Mouse (Mus musculus) kidney, embryonic 16.5 days (tissue): ENCODE measurements around the gene Btla. TPM values are rescaled to one million over a fixed set of nuclear protein-coding genes. Genes with fewer than 3 reads are reported as not detected.
A peak's percentile ranks its signal among the peaks of the same experiment; 100 is the strongest.

Experiments used
- ATAC-seq: fragments of 200-750 bp; cut with Nextera tagmentation; 2 replicates; pipeline ENCODE4 v1.8.0; 2017; ENCODE audit warnings: moderate TSS enrichment; ENCODE audit not compliant: low FRiP score, low TSS enrichment
- H3K27ac ChIP-seq: fragments of 300-500 bp; sonication (generic); 2 replicates; pipeline ENCODE4 v1.5.1; 2014; ENCODE audit warnings: low read length
- H3K27me3 ChIP-seq: fragments of 300-500 bp; sonication (generic); 2 replicates; pipeline ENCODE4 v1.6.1; 2014; ENCODE audit warnings: low read length, control low read depth, mixed read lengths; ENCODE audit not compliant: insufficient read depth
- H3K36me3 ChIP-seq: fragments of 300-500 bp; sonication (generic); 2 replicates; pipeline ENCODE4 v1.6.1; 2014; ENCODE audit warnings: low read length, control low read depth, mixed read lengths; ENCODE audit not compliant: insufficient read depth
- H3K4me1 ChIP-seq: fragments of 300-500 bp; sonication (generic); 2 replicates; pipeline ENCODE4 v1.6.1; 2014; ENCODE audit warnings: low read length, control low read depth, mixed read lengths; ENCODE audit not compliant: insufficient read depth
- H3K4me2 ChIP-seq: fragments of 300-500 bp; sonication (generic); replicated peaks from 2 replicates; pipeline ENCODE4 v1.6.1; 2014; ENCODE audit warnings: low read depth, low read length
- H3K4me3 ChIP-seq: fragments of 300-500 bp; sonication (generic); 2 replicates; pipeline ENCODE4 v1.5.1; 2014; ENCODE audit warnings: mild to moderate bottlenecking, low read length
- H3K9ac ChIP-seq: fragments of 300-500 bp; sonication (generic); replicated peaks from 2 replicates; pipeline ENCODE4 v1.6.1; 2014; ENCODE audit warnings: low read length
- H3K9me3 ChIP-seq: fragments of 300-500 bp; sonication (generic); 2 replicates; pipeline ENCODE4 v1.6.1; 2016; ENCODE audit warnings: low read length, control low read depth
- WGBS: fragments of 180-500 bp; shearing (Covaris S2); extraction: QIAGEN DNeasy Blood & Tissue Kit; methylation state at CpG from one replicate; pipeline ENCODE4 v1.1.7; 2014; 5-methylcytosine and 5-hydroxymethylcytosine counted together
- polyA plus RNA-seq: library from polyadenylated mRNA; unstranded; fragments of >200 nt; fragmentation: Nextera tagmentation; extraction: Ambion mirVana; gene quantifications from 2 replicates; pipeline ENCODE4 v1.2.1, GENCODE M21; 2015

The Btla gene
- polyA plus RNA-seq, 1 experiment from 2014 or later: 0.22 TPM

GRCm38 (mm10) chr16:45256895-45257294, 32.8 kb downstream of the Btla start:
- no peaks in the 10 kb centered on the region for H3K27me3 ChIP-seq
- no peak overlapping the region for H3K4me2 ChIP-seq
- H3K4me3 ChIP-seq: no peak overlapping the region
- no peak overlapping the region for H3K9ac ChIP-seq
- H3K9me3 ChIP-seq: no peaks in the 10 kb centered on the region
- peak overlapping the region; percentile 18 for H3K27ac ChIP-seq
- H3K36me3 ChIP-seq: no peaks in the 10 kb centered on the region
- ATAC-seq: no peak
- H3K4me1 ChIP-seq: no peaks in the 10 kb centered on the region
- 80% methylated on average over 2 of the region's 2 CpGs for WGBS

GRCm38 (mm10) chr16:45257567-45257966, 33.5 kb downstream of the Btla start:
- Histone ChIP-seq H3K9me3 (no peaks in the 10 kb centered on the region), H3K36me3 (no peaks in the 10 kb centered on the region), H3K4me1 (no peaks in the 10 kb centered on the region), H3K27me3 (no peaks in the 10 kb centered on the region), H3K27ac (no peak overlapping the region), H3K9ac (no peak overlapping the region), H3K4me2 (no peak overlapping the region), H3K4me3 (no peak overlapping the region)
- 83% methylated on average over 1 of the region's 1 CpGs for WGBS
- no peak for ATAC-seq

DNA sequence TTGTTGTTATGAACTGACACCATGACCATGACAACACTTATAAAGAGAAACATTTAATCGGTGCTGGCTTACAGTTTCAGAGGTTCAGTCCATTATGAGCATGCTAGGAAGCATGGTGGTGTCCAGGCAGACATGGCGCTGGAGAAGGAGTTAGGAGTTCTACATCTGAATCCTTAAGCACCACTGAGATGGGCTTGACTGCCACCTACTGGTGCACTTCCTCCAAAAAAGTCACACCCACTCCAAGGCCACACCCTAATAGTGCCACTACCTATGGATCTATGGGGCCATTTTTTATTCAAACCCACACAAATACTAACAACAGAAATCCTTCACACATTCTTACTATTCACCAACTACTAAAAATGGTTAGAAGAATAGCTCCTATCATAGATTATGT, 35.5 kb downstream of the Btla start:
- ATAC-seq: no peak
- H3K27ac ChIP-seq: no peak overlapping the region
- no peak overlapping the region for H3K4me3 ChIP-seq
- H3K9ac ChIP-seq: no peak overlapping the region
- WGBS: 85% methylated on average over 2 of the region's 2 CpGs
- no peaks in the 10 kb centered on the region for H3K4me1 ChIP-seq
- H3K9me3 ChIP-seq: no peaks in the 10 kb centered on the region
- H3K27me3 ChIP-seq: no peaks in the 10 kb centered on the region
- H3K36me3 ChIP-seq: no peaks in the 10 kb centered on the region
- no peak overlapping the region for H3K4me2 ChIP-seq

DNA sequence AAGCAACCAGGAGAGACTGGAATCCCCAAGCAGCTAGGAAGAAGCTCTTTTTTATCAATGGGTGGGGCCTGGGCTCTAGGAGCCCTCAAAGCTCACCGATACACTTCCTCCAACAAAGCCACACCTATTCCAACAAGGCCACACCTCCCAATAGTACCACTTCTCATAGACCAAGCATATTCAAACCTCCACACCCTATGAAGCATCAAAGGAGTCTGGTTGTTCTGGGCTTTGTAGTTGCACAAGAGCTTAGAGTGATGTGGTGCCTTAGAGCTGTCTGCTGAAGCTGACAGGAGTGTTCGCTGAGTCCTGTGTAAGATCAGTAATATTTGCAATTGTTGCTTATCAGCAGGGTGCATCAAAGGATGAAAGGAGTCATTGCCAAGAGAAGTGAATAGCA, 37.2 kb downstream of the Btla start:
- no peak overlapping the region for H3K4me2 ChIP-seq
- H3K9ac ChIP-seq: no peak overlapping the region
- no peaks in the 10 kb centered on the region for H3K27me3 ChIP-seq
- ATAC-seq: no peak
- no peaks in the 10 kb centered on the region for H3K4me1 ChIP-seq
- 85% methylated on average over 2 of the region's 2 CpGs for WGBS
- H3K9me3 ChIP-seq: no peaks in the 10 kb centered on the region
- no peak overlapping the region for H3K4me3 ChIP-seq
- H3K36me3 ChIP-seq: no peaks in the 10 kb centered on the region
- H3K27ac ChIP-seq: no peak overlapping the region

DNA sequence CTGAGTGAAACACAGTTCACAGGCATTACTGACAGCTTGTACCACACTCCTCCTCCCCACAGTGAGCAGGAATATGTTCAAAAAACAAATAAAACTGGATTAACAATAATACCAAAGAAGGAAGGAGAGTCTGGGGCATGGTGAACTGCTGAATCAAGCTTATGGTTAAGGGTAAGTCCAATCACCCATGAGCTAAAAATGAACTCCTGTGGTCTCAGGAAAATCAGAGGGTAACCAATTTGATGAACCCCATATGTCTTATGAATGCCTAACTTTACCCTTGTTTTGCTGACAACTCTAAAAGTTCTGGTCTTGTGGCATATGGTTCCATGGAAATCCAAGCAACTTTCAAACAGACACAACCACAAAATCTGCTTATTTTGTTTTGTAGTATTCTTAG, 37.9 kb downstream of the Btla start:
- no peaks in the 10 kb centered on the region for H3K27me3 ChIP-seq
- H3K9ac ChIP-seq: no peak overlapping the region
- no peaks in the 10 kb centered on the region for H3K4me1 ChIP-seq
- no peaks in the 10 kb centered on the region for H3K9me3 ChIP-seq
- no peak overlapping the region for H3K4me3 ChIP-seq
- H3K4me2 ChIP-seq: no peak overlapping the region
- no peaks in the 10 kb centered on the region for H3K36me3 ChIP-seq
- no peak for ATAC-seq
- no peak overlapping the region for H3K27ac ChIP-seq

DNA sequence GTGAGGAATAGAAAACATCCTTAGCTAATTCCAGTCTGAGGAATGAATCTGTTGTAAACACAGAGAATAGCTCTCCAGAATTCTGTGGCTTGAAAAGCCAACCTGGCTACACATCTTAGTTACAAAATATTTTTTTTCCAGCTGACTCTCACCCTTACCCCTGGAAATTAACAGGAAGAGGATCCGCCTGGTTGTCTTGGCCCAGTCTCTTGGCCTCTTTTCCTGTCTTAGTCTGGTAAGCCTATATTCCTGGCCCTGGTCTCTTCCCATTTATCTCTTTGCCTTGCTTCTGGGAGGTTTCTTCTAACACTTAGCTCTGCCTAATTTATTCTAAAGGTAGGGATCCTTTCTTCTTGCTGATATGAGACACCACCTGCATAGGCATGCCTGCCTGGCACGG, 45.8 kb downstream of the Btla start:
- 65% methylated on average over 2 of the region's 2 CpGs for WGBS
- Histone ChIP-seq H3K27me3 (no peaks in the 10 kb centered on the region), H3K4me2 (no peak overlapping the region), H3K4me1 (no peaks in the 10 kb centered on the region), H3K27ac (no peak overlapping the region), H3K4me3 (no peak overlapping the region), H3K9me3 (no peaks in the 10 kb centered on the region), H3K36me3 (no peaks in the 10 kb centered on the region), H3K9ac (no peak overlapping the region)
- no peak for ATAC-seq

DNA sequence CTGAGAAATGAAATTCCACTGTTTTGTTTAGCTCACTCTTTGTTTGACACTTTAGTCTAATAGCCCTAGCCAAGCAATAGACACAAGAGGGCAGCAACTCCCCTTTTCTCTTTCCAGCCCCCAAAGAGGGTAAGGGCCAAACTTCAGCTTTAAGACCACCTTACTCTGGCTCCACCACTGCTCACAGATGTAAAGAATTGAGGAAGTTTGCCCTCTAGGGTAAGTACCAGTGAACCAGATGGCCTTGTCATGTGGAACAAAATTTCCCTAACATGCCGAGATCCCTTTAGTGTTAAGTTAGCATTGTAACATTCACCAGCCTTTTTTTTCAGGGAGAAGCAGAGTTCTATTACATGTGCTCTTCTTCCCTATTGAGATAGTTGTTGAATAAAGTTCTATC, 59.0 kb downstream of the Btla start:
- no peaks in the 10 kb centered on the region for H3K4me1 ChIP-seq
- no peaks in the 10 kb centered on the region for H3K9me3 ChIP-seq
- H3K9ac ChIP-seq: no peak overlapping the region
- H3K4me2 ChIP-seq: no peak overlapping the region
- ATAC-seq: no peak
- 63% methylated on average over 1 of the region's 1 CpGs for WGBS
- H3K27ac ChIP-seq: no peak overlapping the region
- H3K36me3 ChIP-seq: no peaks in the 10 kb centered on the region
- no peaks in the 10 kb centered on the region for H3K27me3 ChIP-seq
- no peak overlapping the region for H3K4me3 ChIP-seq

- H3K4me2 ChIP-seq: no peak overlapping the region
- H3K27ac ChIP-seq: no peak overlapping the region
- H3K9ac ChIP-seq: no peak overlapping the region
- H3K27me3 ChIP-seq: no peaks in the 10 kb centered on the region
- H3K4me3 ChIP-seq: no peak overlapping the region
- H3K9me3 ChIP-seq: no peaks in the 10 kb centered on the region
- ATAC-seq: no peak
- 66% methylated on average over 3 of the region's 3 CpGs for WGBS
- no peaks in the 10 kb centered on the region for H3K36me3 ChIP-seq
- H3K4me1 ChIP-seq: no peaks in the 10 kb centered on the region
These were observed 73.7 kb downstream of the Btla start for GRCm38 (mm10) chr16:45297806-45298205.

Other genes starting within 250 kb of the Btla start
- 112 and 114 TPM in 2 replicates for gene Ccdc80, start 130.9 kb upstream of the Btla start, polyA plus RNA-seq
- 25.3 and 26.2 TPM in 2 replicates for gene Slc35a5, start 65.6 kb upstream of the Btla start, polyA plus RNA-seq
- gene Atg3, start 65.5 kb upstream of the Btla start, polyA plus RNA-seq: 30.9 and 37.0 TPM in 2 replicates
- 37.2 and 40.1 TPM in 2 replicates for gene Cd200, start 184.7 kb downstream of the Btla start, polyA plus RNA-seq